Mouse (Mus musculus): ENCODE data around the gene Gm47969.
"Not testable (repeated sequence)": the region's sequence is repeated elsewhere in the genome, so short reads cannot be mapped to it uniquely, and the experiment has no call there.

The Gm47969 gene

DNA sequence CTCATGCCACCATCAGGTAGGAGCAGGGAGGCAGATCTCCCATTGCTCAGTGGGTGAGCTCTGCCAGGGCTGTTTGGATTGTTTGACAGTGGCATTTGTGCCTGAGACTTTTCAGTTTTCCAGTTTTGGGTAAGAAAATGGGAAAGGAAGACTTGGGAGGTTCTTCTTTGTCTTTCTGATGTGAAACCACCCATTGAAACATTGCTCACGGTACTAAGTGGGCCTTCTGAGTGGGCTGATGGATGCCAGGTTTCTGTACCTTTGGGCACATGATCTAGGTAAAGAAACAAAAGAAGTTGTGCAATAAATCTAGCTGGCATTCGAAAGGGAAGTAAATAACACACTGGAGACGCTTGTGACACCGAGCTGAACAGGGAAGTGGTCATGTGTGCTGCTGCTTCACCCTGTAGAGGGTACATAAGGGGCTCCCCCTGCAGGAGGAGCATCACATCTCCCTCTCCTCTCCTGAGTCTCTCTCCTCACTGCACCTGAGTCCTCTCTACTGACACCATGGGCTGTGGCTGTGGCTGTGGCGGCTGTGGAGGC, at the start of gene Gm47969:
Gm47969 (plus strand) TSS at position 51 of the 546 bp plus-strand sequence.
- ATAC-seq (ENCODE audit: low TSS enrichment) = no peak

DNA sequence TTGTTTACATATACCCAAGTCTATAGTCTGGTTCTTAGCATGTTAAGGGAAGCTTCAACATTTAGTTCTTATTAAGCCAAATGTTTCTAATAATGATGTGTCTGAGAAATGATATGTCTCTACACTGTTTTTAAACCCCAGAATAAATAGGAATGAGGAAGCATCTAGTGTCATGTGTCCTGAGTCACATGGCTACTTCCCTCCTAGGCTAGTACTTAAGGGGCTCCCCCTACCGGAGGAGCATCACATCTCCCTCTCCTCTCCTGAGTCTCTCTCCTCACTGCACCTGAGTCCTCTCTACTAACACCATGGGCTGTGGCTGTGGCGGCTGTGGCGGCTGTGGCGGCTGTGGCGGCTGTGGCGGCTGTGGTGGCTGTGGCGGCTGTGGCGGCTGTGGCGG, 44.4 kb upstream of the Gm47969 start, which contains the start of gene Gm47959:
Gm47959 (plus strand) TSS at position 243 of the 400 bp plus-strand sequence.
- ATAC-seq (ENCODE audit: low TSS enrichment) = not testable (repeated sequence)

DNA sequence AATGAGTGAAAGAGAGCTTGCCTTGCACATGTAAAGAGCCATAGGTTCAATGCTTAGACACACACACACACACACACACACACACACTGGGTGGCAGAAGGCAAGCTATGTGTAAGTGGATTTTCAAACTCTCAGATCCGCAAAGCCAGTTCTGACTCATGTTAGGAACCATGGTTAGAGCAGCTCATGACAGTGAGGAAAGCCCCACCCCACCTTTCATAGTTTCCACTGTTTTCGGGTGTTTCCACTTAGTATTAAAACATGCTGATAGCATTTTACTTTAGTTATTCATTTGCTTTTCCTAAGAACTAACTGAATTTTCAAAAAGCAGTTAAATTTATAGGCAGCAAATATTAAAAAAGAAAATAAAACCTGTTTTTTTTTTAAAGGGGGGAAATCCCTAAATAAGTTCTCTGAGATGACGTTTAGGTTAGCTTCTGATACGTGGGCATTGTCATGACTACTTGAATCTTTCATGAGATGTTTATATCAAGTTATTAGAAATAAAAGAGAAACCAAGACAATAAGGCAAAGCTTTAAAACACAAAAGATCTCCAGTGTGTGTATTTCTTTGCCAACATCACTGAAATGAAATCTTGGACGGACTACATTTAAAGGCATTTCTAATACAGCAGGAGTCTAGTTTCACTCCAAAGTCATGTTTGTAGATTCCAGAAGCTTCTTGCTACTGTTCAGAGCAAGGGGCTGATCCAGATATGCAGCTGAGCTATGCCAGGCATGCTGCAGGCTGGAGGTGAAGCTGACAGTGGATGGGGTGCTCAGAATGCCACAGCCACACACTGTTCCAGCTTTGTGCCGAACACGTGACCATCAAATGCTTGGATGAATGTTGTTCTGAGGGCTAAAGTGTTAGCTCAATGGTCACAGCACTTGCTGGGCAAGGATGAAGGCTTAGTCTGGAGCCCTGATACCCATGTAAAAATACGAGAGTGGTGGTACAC, 38.2 kb upstream of the Gm47969 start:
- ATAC-seq (ENCODE audit: low TSS enrichment) = no peak

DNA sequence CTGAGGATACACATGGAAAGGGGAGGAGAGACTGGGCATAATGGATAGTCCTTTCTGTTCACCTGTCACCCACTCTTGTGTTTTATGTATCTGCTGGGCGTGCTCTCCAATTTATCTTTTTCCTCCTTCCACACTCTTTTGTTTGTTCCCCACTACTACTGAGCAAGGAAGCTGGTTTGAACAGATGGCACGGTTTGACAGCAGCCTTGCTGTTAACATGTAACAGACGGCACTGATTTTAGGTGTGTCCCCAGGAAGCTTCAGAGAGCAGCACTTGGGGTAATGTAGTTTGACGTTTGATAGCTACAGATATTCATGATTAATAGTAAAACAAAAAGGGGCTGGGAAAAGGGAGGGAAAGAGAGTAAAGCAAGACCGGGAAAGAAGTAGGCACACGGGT, 37.3 kb upstream of the Gm47969 start:
- ATAC-seq (ENCODE audit: low TSS enrichment) = peak; percentile 31; the same call in 1 of the 2 replicates

DNA sequence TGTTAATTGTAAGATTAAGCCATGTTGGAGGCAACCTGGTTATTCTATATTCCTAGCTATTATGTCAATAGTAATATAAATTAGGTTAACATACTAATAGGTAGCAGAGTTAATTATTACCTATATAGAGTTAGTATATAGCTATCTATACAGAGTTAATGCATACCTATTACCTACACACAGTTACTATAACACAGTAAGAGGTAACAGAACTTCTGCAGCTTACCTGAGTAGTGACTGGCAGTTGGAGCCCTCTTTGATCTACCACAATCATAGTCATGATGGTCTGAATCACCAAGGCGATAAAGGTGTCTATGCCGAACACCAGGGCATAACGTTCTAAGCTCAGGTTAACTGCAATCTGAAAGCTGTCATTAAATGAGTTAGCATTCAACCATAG, 30.3 kb upstream of the Gm47969 start:
- no peak for ATAC-seq (ENCODE audit: low TSS enrichment)

DNA sequence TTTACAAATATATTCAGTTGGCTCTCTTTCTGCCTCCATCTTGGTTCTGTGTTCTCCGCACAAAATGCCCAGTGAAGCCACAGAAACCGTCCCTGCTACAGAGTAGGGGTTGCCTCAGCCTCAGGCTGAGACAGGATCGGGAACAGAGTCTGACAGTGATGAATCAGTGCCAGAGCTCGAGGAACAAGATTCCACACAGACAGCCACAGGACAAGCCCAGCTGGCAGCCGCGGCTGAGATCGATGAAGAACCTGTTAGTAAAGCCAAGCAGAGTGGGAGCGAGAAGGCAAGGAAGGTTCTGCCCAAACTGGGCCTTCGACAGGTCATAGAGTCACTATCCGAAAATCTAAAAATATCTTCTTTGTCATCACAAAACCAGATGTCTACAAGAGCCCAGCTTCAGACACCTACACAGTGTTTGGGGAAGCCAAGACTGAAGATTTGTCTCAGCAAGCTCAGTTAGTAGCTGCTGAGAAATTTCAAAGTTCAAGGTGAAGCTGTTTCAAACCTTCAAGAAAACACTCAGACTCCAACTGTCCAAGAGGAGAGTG, 29.3 kb upstream of the Gm47969 start:
- ATAC-seq (ENCODE audit: low TSS enrichment) = peak; percentile 57; the same call in 1 of the 2 replicates

DNA sequence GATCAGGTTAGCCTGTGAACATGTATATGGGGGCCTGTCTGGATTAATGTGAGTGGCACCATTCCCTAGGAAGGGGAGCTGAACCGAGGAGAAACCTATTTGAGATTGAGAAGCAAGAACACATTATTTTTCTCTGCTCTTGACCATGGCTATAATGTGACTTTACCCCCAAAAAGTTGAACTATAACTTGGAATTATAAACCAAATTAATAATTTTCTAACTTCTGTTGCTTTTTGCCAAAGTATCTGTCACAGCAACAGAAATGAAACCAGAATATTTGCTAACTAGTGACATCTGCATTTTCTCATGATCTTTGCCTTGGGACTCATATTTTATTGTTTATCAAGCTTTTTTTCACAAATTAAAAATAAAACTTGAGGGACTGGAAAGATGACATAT, 28.2 kb upstream of the Gm47969 start:
- ATAC-seq (ENCODE audit: low TSS enrichment) = no peak

DNA sequence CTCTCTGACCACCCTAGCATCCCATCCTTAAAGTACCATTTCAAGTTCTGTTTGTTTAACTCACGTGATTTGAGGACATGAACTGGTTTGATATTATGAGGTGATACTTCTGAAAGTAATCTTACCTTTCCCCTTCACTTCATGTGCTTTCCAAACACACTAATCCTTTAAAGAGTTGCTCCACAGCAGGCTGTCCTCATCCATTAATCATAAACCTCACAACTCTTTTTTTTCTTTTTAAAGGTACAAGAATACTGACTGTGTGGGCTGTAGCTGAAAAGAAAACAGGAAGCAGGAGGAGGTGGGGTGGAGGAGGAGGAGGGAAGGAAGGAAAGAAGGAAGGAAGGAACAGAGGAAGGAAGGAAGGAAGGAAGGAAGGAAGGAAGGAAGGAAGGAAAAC, 12.8 kb upstream of the Gm47969 start:
- ATAC-seq (ENCODE audit: low TSS enrichment) = peak; percentile 57; the same call in 1 of the 2 replicates

DNA sequence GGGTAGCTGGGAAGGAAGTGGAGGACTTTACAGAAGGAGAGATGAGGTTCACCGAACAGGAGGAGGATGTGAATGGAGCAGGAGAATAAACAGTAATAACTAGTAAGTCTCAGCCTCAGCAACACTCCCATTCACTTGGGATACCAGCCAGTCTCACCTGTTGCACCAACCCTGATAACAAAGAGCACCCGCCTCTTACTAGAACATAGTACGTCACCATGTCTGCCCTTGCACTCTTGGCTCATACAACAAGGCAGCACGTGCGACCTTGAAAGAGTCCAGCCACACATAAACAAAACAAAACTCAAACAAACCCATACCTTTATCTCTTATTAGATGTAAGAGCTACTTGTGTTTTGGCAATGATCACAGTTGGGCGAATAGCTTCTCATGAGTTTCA, 12.2 kb upstream of the Gm47969 start:
- no peak for ATAC-seq (ENCODE audit: low TSS enrichment)

DNA sequence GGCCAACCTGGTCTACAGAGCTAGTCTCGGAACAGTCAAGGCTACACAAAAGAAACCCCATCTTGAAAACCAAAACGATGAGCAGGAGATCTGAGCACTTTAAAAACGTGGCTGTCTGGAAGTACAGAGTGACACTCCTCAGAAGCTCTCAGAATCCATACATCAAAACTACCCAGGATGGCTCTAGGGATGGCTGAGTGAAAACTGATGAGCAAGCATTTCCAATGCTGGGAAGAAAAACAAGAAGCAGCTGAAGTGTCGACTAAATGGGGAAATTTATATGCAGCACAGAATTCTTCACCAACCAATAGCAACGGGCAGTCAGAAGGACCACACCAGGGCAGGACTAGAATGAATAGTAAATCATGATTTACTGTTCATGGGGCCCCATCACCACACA, 10.2 kb upstream of the Gm47969 start:
- ATAC-seq (ENCODE audit: low TSS enrichment) = no peak

DNA sequence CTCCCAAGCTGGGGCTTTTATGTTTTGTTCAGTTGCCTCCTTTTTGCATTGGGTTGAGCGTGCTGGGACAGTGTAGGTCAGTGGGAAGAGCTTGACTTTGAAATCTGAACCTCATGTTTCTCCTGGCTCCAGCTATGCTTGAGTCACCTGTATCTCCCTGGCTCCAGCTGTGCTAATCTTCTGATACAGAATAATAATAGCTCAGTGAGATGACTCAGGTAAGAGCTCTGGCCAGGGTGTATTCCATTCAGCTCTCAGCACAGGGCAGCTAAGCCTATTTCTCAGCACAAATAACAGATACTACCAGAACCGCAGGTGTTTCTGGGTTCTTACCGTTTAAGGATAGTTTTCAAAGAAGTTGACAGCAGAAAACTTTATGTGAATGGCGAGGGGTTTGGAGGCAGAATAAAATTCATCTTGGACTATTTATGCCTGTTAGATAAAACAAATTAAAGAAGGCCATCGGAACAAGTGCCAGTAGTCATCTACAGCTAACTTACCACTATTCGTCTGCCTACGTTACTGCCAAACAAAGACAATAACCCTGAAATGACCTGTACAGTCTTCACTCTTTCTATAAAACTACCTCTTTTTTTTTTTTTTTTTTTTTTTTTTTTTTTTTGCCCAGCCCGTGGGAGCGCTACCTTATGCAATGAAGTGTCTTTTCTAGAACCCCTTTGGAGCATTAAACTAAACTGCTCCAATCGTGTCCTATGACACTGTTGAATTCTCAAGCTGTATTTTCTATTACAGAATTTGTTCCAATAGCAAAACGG, 7.7 kb upstream of the Gm47969 start:
- no peak for ATAC-seq (ENCODE audit: low TSS enrichment)

DNA sequence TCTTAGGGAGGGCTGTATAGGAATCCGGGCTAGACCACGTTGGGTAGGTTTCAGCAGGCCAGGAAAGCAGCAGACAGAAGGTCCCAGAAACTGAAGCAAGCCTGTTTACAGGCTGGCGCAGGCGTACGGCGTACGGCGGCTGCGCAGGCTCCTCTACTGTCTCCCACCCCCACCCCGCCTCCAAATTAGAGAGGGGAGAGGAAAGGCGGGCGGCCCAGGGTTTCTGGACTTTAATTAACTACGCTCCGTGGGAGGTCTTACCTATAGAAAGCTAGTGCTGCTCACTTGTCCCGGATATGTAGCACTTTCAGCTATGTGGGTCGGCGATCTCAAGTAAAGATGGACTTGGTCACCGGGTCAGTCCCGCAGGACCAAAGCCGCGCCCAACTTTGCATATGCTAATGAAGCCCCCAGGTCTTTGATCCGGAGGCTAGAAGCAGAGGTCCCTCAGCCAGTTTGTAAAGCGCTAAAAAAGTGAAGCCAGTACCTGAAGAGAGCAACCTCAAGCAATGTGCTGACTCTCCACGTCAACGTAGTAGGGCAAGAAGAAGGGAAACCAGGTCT, 6.5 kb upstream of the Gm47969 start, which contains the start of gene Slc19a3:
Slc19a3 (minus strand) TSS at position 340 of the 564 bp plus-strand sequence.
- ATAC-seq (ENCODE audit: low TSS enrichment) = peak; percentile 98

DNA sequence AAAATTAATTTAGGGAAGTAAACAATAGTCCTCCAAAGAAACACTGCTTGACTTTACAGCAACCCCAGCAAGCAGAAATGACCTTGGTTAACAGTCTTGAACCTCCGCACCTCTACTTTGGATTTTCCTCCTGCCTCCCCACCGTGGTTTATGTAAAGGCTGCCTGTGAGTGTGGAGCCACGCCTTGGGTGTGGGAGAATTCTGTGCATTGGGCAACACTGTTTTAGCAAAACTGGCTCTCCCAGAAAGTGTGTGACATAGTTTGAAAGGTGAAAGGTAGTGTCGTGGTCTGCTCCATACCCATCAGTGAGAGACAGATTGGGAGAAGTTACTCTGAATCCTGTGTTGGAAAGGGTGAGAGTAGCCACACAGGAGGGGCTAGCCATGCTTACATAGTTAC, 5.7 kb upstream of the Gm47969 start:
- no peak for ATAC-seq (ENCODE audit: low TSS enrichment)

DNA sequence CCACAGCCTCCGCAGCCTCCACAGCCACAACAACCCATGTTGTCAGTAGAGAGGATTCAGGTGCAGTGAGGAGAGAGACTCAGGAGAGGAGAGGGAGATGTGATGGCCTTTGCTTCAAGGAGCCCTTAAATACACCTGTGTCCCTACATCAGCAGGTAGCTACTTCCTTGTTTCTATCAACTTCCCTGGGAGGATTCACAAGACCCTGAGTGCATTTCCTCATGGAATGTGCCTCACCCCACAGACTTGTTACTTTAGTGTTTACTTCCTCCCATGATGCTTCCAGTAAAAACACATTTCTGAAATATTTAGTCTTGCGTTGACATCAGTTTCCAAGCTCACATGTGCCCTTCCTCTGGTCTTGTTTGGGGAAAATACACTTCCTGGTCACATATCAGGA, 2.4 kb upstream of the Gm47969 start, which contains the start of gene Krtap28-10:
Krtap28-10 (minus strand) TSS at position 101 of the 400 bp plus-strand sequence.
- ATAC-seq (ENCODE audit: low TSS enrichment) = no peak

DNA sequence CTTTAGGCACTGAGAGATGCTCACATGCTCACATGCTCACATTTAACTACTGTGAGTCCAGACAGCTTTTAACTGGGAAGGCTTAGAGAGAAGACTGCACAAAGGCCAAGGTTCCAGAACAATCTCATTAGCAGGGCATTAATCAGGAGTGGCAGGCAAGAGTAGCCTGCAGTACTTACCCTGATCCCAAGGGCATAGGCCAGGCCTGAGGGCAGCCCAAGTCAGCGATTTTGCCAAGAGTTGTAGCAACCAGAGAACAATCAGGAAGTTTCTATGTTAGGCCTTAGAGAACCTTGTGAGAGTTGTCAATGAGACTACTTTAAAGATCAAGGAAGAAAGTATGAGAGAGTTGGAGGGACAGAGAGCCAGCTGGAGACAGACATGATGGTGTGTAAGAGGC, 13.7 kb downstream of the Gm47969 start:
- no peak for ATAC-seq (ENCODE audit: low TSS enrichment)

DNA sequence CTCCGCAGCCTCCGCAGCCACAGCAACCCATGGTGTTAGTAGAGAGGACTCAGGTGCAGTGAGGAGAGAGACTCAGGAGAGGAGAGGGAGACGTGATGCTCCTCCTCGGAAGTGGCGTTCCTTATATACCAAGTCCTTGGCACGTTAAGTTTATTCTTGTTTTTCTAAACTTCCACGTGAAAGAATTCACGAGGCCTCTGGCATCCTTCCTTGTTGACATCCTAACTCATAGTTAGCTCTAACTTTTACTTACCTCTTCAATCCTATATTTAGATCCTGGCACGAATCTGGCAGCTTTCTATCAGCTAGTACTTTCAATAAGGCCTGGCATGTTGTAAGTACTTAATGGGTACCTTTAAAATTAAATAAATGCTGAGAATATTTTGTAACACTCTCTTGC, 14.5 kb downstream of the Gm47969 start, which contains the start of gene A030005K14Rik:
A030005K14Rik (minus strand) TSS at position 101 of the 400 bp plus-strand sequence.
- no peak for ATAC-seq (ENCODE audit: low TSS enrichment)

DNA sequence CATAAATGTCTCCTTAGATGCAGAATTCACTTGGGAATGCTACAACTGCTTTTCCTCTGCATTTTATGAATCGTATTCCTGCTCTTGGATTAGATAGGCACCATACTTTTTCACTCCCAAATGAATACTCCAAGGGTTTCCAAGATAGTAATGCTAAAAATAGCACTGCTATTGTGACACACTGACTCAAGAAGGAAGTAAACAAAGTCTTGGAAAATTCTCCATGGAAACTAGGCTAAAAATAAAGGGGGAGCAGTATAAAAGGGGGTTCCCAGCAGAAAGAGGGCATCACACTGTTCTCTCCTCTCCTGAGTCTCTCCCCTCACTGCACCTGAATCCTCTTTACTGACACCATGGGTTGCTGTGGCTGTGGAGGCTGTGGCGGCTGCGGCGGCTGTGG, 15.9 kb downstream of the Gm47969 start, which contains the start of gene Krtap28-13:
Krtap28-13 (plus strand) TSS at position 288 of the 400 bp plus-strand sequence.
- ATAC-seq (ENCODE audit: low TSS enrichment) = no peak

DNA sequence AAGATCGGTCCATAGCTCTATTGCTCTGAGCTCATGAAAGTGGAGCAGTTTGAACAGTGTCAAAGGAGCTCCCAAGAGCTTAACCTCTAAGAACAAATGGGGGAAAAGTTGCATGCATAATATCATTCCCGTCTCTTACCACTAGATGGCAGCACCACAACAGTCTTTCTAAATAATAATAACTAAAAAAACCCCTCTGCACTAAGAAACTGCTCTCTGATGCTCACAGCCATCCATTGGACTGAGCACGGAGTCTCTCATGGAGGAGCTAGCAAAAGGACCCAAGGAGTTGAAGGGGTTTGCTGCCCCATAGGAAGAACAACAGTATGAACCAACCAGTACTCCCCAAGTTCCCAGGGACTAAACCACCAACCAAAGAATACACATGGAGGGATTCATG, 20.1 kb downstream of the Gm47969 start:
- peak; percentile 56; the same call in 1 of the 2 replicates for ATAC-seq (ENCODE audit: low TSS enrichment)

DNA sequence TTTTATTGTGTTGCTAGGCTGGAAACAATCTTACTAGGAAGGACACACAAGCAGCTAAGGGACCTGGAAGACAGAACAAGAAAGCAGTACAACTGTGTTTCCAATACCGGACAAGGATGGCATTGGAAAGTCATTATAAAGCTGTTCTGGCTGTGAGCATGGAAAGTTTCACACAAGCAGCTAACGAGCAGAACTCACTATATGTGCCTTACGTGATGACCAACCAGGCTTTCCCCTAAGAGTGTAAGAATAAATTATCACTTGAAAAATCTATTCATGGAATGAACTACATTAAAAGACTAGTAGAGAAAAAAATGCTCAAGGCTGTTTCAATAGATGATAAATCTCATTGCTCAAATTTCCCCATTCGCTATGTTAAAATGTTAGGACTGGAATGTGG, 21.8 kb downstream of the Gm47969 start:
- ATAC-seq (ENCODE audit: low TSS enrichment) = peak; percentile 72

DNA sequence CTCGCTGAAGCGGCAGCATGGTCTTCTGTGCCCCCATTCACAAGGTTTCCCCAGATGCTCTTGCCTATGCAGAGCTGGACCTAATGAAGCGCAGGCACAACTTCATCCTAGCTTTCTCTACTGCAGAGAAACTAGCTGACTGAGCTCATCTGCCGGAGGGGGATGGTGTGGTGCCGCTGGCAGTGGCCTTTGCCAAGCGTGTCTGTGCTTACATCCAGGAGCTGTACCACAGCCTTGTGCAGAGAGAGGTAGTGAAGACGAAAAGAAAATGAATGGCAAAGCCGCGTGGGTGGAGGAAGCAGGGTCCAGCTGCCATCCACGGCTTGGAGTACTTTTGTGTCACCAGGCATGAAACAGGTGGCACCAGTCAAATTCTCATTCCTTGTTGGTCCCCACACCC, 22.5 kb downstream of the Gm47969 start:
- ATAC-seq (ENCODE audit: low TSS enrichment) = peak; percentile 86

Measured in frontal cortex, adult (tissue).